Mouse (Mus musculus): Measurements from ENCODE around the gene Adarb2. TPM values are rescaled to one million over a fixed set of nuclear protein-coding genes. Genes with fewer than 3 reads are reported as not detected.

Gene Adarb2
- total and polyA plus RNA-seq, 3 experiments: not detected

- Histone ChIP-seq H3K27ac (ENCODE audit: insufficient read depth, low read depth) (no peak overlapping the region), H3K4me1 (ENCODE audit: control insufficient read depth in 1 of 2, insufficient read depth in 2 of 2) (no peaks in the 10 kb centered on the region), H3K27me3 (replicated peaks) (no peaks in the 10 kb centered on the region), H3K4me2 (ENCODE audit: insufficient read depth, low read depth, poor library complexity, severe bottlenecking) (no peak overlapping the region), H3K9me3 (replicated peaks; ENCODE audit: low read length) (no peaks in the 10 kb centered on the region), H3K79me2 (replicated peaks; ENCODE audit: control insufficient read depth, extremely low read depth, insufficient read depth, poor library complexity, severe bottlenecking) (no peaks in the 10 kb centered on the region), H3K9ac (ENCODE audit: insufficient read depth, low read depth) (no peak overlapping the region), H3K4me3 (replicated peaks in 1 of 3; ENCODE audit: low read depth in 2 of 3, low read length in 2 of 3, poor library complexity in 1 of 3) (no peak overlapping the region), H3K36me3 (replicated peaks in 1 of 2; ENCODE audit: control insufficient read depth in 1 of 2, insufficient read depth in 1 of 2, low read length in 1 of 2) (no peaks in the 10 kb centered on the region)
- in situ Hi-C loops (cut with MboI; ENCODE audit: low pct_ligation_motif_present, low pct_unique_long_range_greater_than_20kb, low sequenced_read_pairs): no loop called here
- no peak for TF ChIP-seq NRF1 (IDR thresholded peaks at IDR 0.05; ENCODE audit: low read depth, low read length)
- TF ChIP-seq ZC3H11A (IDR thresholded peaks at IDR 0.05; ENCODE audit: low read depth, low read length): no peak
- no peak for TF ChIP-seq JUN (IDR thresholded peaks at IDR 0.05; ENCODE audit: insufficient read depth, low read depth, low read length)
- no peak for TF ChIP-seq TCF12 (IDR thresholded peaks at IDR 0.05; ENCODE audit: low read depth, low read length)
- TF ChIP-seq NELFE (IDR thresholded peaks at IDR 0.05; ENCODE audit: low read depth, low read length): no peak
- no peak for TF ChIP-seq SIN3A (IDR thresholded peaks at IDR 0.05; ENCODE audit: low read length)
- no peak for TF ChIP-seq MAFK (IDR thresholded peaks at IDR 0.05; ENCODE audit: insufficient replicate concordance, low read length)
- no peak for TF ChIP-seq MYC (IDR thresholded peaks at IDR 0.05; ENCODE audit: low read depth, low read length)
- TF ChIP-seq MXI1 (IDR thresholded peaks at IDR 0.05; ENCODE audit: low read depth, low read length): no peak
- TF ChIP-seq CHD2 (IDR thresholded peaks at IDR 0.05; ENCODE audit: low read length): no peak
- TF ChIP-seq ELF1 (IDR thresholded peaks at IDR 0.05; ENCODE audit: low read depth, low read length): no peak
- TF ChIP-seq GABPA (IDR thresholded peaks at IDR 0.05; ENCODE audit: insufficient replicate concordance, low read depth, low read length): no peak
- no peak for TF ChIP-seq SMC3 (IDR thresholded peaks at IDR 0.05; ENCODE audit: low read depth, low read length)
- TF ChIP-seq MEF2A (IDR thresholded peaks at IDR 0.05; ENCODE audit: borderline replicate concordance, low read depth, low read length): no peak
- TF ChIP-seq MAZ (IDR thresholded peaks at IDR 0.05; ENCODE audit: low read depth, low read length): no peak
- TF ChIP-seq POLR2A (IDR thresholded peaks at IDR 0.05; ENCODE audit: low read depth, low read length): no peak
- no peak for TF ChIP-seq IRF4 (IDR thresholded peaks at IDR 0.05; ENCODE audit: low read depth, low read length)
- no peak for TF ChIP-seq RAD21 (IDR thresholded peaks at IDR 0.05; ENCODE audit: low read depth, low read length)
- TF ChIP-seq UBTF (IDR thresholded peaks at IDR 0.05; ENCODE audit: low read depth, low read length): no peak
- dilution Hi-C loops (cut with MboI; ENCODE audit: extremely low pct_ligation_motif_present, extremely low pct_unique_long_range_greater_than_20kb, low sequenced_read_pairs): no loop called here
- DNase-seq (ENCODE audit: extremely low read depth): no peak
These were observed 534.6 kb downstream of the Adarb2 start for GRCm38 (mm10) chr13:8737139-8737865.

GRCm38 (mm10) chr13:8742792-8743191, 540.1 kb downstream of the Adarb2 start:
- Histone ChIP-seq H3K4me1 (ENCODE audit: control insufficient read depth in 1 of 2, insufficient read depth in 2 of 2) (peaks cover 0 to 5% of the 10 kb centered on the region in 2 experiments; a peak in 2 of 4 replicates), H3K9me3 (replicated peaks; ENCODE audit: low read length) (no peaks in the 10 kb centered on the region), H3K36me3 (replicated peaks in 1 of 2; ENCODE audit: control insufficient read depth in 1 of 2, insufficient read depth in 1 of 2, low read length in 1 of 2) (no peaks in the 10 kb centered on the region), H3K27me3 (replicated peaks) (no peaks in the 10 kb centered on the region), H3K79me2 (replicated peaks; ENCODE audit: control insufficient read depth, extremely low read depth, insufficient read depth, poor library complexity, severe bottlenecking) (no peaks in the 10 kb centered on the region), H3K4me2 (ENCODE audit: insufficient read depth, low read depth, poor library complexity, severe bottlenecking) (peak overlapping the region; percentile 19; the same call in 1 of the 2 replicates), H3K9ac (ENCODE audit: insufficient read depth, low read depth) (no peak overlapping the region), H3K4me3 (replicated peaks in 1 of 3; ENCODE audit: low read depth in 2 of 3, low read length in 2 of 3, poor library complexity in 1 of 3) (no peak overlapping the region), H3K27ac (ENCODE audit: insufficient read depth, low read depth) (no peak overlapping the region)
- DNase-seq (ENCODE audit: extremely low read depth): no peak
- dilution Hi-C loops (cut with MboI; ENCODE audit: extremely low pct_ligation_motif_present, extremely low pct_unique_long_range_greater_than_20kb, low sequenced_read_pairs) (no loop called here), in situ Hi-C loops (cut with MboI; ENCODE audit: low pct_ligation_motif_present, low pct_unique_long_range_greater_than_20kb, low sequenced_read_pairs) (no loop called here)
- no peak for TF ChIP-seq SMC3 (IDR thresholded peaks at IDR 0.05; ENCODE audit: low read depth, low read length)
- no peak for TF ChIP-seq HCFC1 (IDR thresholded peaks at IDR 0.05; ENCODE audit: low read depth, low read length)
- no peak for TF ChIP-seq MAFK (IDR thresholded peaks at IDR 0.05; ENCODE audit: insufficient replicate concordance, low read length)
- TF ChIP-seq ELF1 (IDR thresholded peaks at IDR 0.05; ENCODE audit: low read depth, low read length): no peak
- TF ChIP-seq NELFE (IDR thresholded peaks at IDR 0.05; ENCODE audit: low read depth, low read length): no peak
- no peak for TF ChIP-seq KAT2A (IDR thresholded peaks at IDR 0.05; ENCODE audit: insufficient replicate concordance, low read length)
- no peak for TF ChIP-seq CHD1 (IDR thresholded peaks at IDR 0.05; ENCODE audit: low read depth, low read length)
